Mouse (Mus musculus) erythroblast, embryonic 14.5 days (primary cell): ENCODE data around the gene Hist2h3c2. TPM values are rescaled to one million over a fixed set of nuclear protein-coding genes. Genes with fewer than 3 reads are reported as not detected.
"Not testable (repeated sequence)": the region's sequence is repeated elsewhere in the genome, so short reads cannot be mapped to it uniquely, and the experiment has no call there.

Source experiments
- H3K27me3 ChIP-seq: 2 replicates; pipeline ENCODE4 v1.6.1; 2012; ENCODE audit warnings: inconsistent platforms; ENCODE audit not compliant: control insufficient read depth
- H3K36me3 ChIP-seq: 2 replicates; pipeline ENCODE4 v1.6.1; 2012; ENCODE audit warnings: mild to moderate bottlenecking, inconsistent platforms; ENCODE audit not compliant: control insufficient read depth
- H3K4me1 ChIP-seq: 2 replicates; pipeline ENCODE4 v1.6.1; 2012; ENCODE audit warnings: inconsistent platforms; ENCODE audit not compliant: control insufficient read depth
- H3K4me3 ChIP-seq: replicated peaks from 2 replicates; pipeline ENCODE3; 2012; ENCODE audit warnings: moderate library complexity, mild to moderate bottlenecking, inconsistent platforms
- H3K9me3 ChIP-seq: 2 replicates; pipeline ENCODE4 v1.6.1; 2012; ENCODE audit warnings: low read length, inconsistent platforms, mixed read lengths; ENCODE audit not compliant: control insufficient read depth
- GATA1 ChIP-seq: IDR thresholded peaks from 2 replicates; pipeline ENCODE4 v1.6.1; 2012; ENCODE audit warnings: low read length, inconsistent platforms, mixed read lengths
- TAL1 ChIP-seq: IDR thresholded peaks from 3 replicates; pipeline ENCODE4 v1.6.1; 2012; ENCODE audit warnings: low read length, inconsistent platforms, mixed read lengths
- polyA plus RNA-seq: library from polyadenylated mRNA; stranded (reverse); fragments of >175 nt; gene quantifications from 2 replicates; pipeline ENCODE4 v1.2.3, GENCODE M21; 2012

Hist2h3c2 gene
- polyA plus RNA-seq = 9.1 and 33.9 TPM in 2 replicates

DNA sequence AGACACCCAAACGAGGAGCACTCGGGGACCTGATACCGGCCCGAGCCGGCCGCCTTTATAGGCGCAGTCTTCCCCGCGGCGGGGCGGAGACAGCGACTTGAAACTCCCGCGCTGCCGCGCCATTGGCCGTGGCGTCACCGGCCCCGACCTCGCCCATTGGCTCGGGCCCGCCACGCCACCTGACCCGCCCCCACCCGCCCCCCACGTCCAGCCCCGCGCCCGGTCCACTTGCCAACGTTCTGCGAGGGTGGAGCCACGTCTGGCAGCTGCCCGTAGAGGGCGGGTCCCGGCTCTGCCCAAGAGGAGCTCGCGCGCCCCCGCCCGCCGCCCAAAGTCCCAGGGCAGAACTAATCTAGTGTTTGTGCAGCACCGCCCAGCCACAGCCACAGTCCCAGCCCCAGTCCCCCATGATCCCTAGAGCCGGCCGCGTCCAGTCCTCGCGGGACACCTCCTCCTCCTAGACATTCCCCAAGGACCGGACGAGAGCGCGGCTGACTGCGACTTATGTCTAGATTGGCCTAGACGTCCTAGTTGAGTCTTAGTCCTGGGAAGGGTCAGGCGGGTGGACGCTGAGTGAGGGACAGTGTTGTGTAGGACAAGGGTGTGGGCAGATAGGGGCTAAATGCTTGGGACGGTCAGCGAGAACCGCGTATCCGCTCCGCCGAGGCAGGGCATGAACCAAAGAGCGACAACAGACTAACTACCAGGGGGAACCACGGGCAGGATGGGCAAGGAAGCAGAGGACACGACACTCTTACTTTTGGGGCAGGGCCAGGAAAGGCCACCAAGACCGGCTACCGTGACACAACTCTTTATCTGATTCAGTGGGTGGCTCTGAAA lies at the start of gene Hist2h3c2:
TSS of gene Hist2h3c2 (minus strand) at position 174 of the 840 bp plus-strand sequence.
- H3K27me3 ChIP-seq, H3K9me3 ChIP-seq: not testable (repeated sequence)
- H3K36me3 ChIP-seq = peaks cover 18% of the 10 kb centered on the region
- H3K4me1 ChIP-seq = peaks cover 66% of the 10 kb centered on the region
- H3K4me3 ChIP-seq = peak within 1 kb of the TSS; percentile 65

DNA sequence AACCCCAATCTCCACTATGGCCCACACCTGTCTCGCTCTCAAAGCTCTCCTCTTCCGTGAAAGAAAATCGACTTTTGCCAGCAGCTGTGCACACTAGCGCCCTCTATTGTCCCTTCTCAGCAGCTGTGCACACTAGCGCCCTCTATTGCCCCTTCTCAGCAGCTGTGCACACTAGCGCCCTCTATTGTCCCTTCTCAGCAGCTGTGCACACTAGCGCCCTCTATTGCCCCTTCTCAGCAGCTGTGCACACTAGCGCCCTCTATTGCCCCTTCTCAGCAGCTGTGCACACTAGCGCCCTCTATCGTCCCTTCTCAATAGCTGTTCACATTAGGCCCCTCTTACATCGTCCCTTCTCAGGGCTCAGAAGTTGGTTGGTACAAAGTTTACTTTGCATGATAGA lies 48.4 kb upstream of the Hist2h3c2 start:
- not testable (repeated sequence) for H3K36me3 ChIP-seq, H3K4me3 ChIP-seq, H3K9me3 ChIP-seq, H3K4me1 ChIP-seq
- H3K27me3 ChIP-seq = peaks cover 24% of the 10 kb centered on the region

DNA sequence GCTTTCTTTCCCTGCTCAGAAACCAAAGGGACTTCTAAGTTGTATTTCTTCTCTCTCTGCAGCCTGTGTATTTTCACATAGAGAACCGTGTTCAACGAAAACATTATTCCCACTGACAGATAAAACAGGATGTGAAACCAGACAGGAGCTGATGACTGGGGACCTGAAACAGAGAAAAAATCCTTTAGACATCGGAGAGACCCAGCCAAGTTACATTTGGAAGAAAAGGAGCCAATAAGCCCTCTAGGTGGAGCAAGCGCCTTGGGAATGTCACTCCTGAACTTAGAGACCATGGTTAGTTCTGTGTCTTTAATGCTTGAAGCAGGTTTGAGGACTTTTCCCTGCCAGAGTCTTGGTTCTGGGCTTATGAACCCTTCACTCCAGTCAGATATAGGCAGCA lies 45.5 kb upstream of the Hist2h3c2 start:
- Histone ChIP-seq H3K4me1 (no peaks in the 10 kb centered on the region; the same call in 1 of the 2 replicates), H3K27me3 (peaks cover 24% of the 10 kb centered on the region), H3K9me3 (peaks cover 5% of the 10 kb centered on the region; the same call in 1 of the 2 replicates), H3K36me3 (no peaks in the 10 kb centered on the region), H3K4me3 (no peak overlapping the region)
- no peak for TF ChIP-seq GATA1
- no peak for TF ChIP-seq TAL1

DNA sequence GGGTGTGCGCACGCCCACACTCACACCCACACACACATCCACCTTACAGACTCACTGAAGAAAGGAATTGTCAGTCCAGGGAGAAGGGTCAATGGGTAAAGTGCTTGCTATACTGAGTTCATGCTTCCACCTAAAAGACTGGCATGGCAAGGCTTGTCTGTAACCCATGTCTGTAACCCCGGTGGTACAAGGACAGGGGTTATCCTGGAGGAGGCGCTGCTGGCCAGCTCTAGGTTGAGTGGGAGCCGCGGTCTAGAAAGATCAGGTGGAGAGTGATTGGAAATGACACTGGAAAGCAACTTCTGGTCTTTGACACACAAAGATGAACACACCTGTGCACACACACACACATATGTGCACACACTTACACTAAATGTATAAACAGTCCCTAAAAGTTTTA lies 41.7 kb upstream of the Hist2h3c2 start:
- Histone ChIP-seq H3K27me3 (peaks cover 20% of the 10 kb centered on the region), H3K4me3 (no peak overlapping the region), H3K9me3 (no peaks in the 10 kb centered on the region), H3K36me3 (peaks cover 7% of the 10 kb centered on the region), H3K4me1 (peaks cover 25% of the 10 kb centered on the region)
- TF ChIP-seq GATA1 = no peak
- TF ChIP-seq TAL1 = no peak

DNA sequence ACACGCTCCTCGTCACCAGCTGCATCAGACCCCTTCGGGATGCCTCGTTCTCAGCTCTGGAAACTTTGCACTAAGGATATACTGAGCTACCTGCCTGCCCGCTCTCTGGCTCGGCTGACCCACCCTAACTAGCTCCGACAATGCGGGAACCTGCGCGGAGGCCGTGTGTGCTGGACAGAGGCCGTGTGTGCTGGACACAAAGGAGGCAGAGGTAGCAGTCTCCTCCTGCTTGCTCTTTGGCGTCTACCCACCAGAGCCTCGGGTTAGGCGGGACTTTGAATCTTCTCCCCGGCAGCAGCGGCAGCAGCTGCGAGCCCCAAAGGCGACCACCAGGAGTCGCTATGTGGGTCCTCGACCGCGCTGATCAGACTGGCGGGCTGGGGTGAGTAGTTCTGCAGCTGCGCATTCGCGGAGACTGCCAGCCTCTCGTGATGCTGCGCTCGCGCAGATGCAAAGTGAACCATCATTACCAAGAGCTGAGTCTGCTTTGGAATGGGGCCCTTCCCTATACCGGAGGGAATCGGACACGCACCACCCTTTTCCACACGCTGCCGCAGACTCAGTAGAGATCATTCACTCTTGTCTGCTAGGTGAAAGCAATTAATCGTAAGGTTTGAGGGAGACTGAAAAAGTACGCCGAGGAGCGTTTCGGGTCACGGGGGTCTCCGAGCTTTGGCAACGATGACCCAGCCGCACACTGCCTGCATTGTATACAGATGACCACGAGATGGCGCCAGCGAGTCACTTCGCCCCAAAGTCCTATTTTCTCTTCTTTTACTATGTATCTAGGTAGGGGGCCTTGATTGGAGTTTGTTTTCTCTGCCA lies 39.1 kb upstream of the Hist2h3c2 start:
- H3K4me3 ChIP-seq = peak overlapping the region; percentile 82
- peaks cover 7% of the 10 kb centered on the region for H3K36me3 ChIP-seq

DNA sequence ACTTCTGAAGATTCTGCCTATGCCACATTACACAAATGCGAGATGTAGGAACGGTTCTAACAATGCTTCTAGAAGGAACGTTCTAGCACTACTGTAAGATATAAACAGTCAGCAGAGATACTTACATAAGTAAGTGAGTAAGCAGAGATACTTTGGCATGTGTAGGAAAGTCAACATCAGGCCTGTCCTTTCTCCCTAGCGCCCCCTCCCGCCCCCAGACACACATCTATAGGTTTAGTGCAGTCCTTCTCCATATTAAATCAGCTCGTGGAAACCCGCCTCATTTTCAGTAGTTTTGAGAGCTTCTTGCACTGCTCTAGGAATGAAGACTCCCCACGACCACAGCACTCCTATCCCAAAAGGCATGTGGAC lies 38.5 kb upstream of the Hist2h3c2 start:
- Histone ChIP-seq H3K36me3 (peaks cover 7% of the 10 kb centered on the region), H3K27me3 (no peaks in the 10 kb centered on the region), H3K4me1 (peaks cover 39% of the 10 kb centered on the region), H3K9me3 (no peaks in the 10 kb centered on the region), H3K4me3 (peak overlapping the region; percentile 82)
- TF ChIP-seq TAL1 = no peak
- TF ChIP-seq GATA1 = no peak

More for the DNA sequence above, 39.1 kb upstream of the Hist2h3c2 start:
- Histone ChIP-seq H3K4me1 (peaks cover 39% of the 10 kb centered on the region), H3K27me3 (peaks cover 1% of the 10 kb centered on the region; the same call in 1 of the 2 replicates), H3K9me3 (no peaks in the 10 kb centered on the region)
- TF ChIP-seq TAL1 (no peak), GATA1 (no peak)

DNA sequence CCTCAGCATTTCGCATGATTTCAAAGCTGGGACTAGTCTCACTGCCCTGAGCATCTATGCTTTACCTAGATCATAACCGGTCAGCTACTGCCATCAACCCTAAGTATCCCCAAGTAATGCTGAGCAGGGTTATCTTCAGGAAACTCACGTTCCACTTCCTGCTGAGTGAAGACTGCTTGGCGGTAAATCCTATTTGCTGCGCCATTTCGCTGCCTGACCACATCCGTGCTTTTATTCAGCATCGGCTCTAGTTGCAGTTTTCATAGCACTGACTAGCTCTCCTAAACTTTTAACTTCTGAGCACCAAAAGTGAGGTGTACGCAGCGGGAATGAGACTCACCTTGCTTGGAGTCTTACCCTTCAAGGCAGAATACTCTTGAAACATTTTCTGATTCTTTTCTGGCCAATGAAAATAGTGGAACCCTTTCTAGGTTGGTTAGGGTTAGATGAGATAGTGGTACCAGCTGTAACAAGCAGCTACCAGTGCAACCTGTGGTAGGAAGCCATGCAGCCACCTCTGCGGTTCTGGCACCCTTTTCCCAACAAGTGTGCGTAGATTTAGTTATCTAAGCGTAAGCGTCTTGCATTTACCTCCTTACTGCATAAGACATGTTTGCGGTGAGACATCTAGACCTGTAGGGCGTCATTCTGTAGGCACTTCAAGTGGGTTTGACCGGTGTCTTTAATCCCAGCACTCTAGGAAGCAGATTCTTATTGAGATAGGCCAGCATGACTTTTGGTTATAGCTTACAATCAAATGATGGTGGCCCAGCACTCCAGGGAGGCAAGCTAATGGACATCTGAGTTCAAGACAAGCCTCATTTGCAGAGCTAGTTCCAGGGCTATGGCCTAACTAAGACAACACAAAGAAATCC lies 34.9 kb upstream of the Hist2h3c2 start:
- TF ChIP-seq GATA1 (no peak), TAL1 (no peak)
- H3K36me3 ChIP-seq = peaks cover 7% of the 10 kb centered on the region
- peaks cover 46% of the 10 kb centered on the region for H3K4me1 ChIP-seq
- H3K4me3 ChIP-seq = peak overlapping the region; percentile 66
- no peaks in the 10 kb centered on the region for H3K9me3 ChIP-seq
- H3K27me3 ChIP-seq = no peaks in the 10 kb centered on the region

DNA sequence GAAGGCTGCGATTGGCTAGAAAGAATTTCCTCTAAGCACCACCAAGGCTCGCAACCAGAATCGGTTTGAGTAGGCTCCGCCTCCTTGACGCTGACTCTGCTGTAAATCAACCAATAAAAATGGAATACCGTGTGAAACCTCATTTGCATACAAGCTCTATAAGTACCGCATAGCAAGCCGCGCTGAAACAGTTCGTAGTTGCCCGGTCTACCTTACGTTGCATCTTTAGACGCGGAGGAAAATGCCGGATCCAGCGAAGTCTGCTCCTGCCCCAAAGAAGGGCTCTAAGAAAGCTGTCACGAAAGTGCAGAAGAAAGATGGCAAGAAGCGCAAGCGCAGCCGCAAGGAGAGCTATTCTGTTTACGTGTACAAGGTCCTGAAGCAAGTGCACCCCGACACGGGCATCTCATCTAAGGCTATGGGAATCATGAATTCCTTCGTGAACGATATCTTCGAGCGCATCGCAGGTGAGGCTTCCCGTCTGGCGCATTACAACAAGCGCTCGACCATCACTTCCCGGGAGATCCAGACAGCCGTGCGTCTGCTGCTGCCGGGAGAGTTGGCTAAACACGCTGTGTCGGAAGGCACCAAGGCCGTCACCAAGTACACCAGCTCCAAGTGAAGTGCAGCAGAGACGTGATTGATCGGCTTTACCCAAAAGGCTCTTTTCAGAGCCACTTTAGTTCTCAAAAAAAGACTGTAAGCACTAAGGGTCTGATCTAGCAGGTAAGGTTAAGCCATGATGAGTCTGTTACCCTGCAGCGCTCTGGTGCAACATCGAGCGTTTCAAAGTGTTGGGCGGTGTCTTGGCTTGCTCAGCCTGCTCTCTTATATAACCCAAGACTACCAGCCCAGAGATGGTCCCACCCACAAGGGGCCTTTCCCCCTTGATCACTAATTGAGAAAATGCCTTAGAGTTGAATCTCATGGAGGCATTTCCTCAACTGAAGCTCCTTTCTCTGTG lies 30.9 kb upstream of the Hist2h3c2 start, which contains the start of gene Hist2h2bb:
TSS of gene Hist2h2bb (plus strand) at position 242 of the 964 bp plus-strand sequence.
- Histone ChIP-seq H3K9me3 (no peaks in the 10 kb centered on the region), H3K4me1 (peaks cover 54% of the 10 kb centered on the region), H3K36me3 (peaks cover 14% of the 10 kb centered on the region), H3K4me3 (peak within 1 kb of the TSS; percentile 70), H3K27me3 (no peaks in the 10 kb centered on the region)
- TF ChIP-seq TAL1 = no peak
- TF ChIP-seq GATA1 = no peak

DNA sequence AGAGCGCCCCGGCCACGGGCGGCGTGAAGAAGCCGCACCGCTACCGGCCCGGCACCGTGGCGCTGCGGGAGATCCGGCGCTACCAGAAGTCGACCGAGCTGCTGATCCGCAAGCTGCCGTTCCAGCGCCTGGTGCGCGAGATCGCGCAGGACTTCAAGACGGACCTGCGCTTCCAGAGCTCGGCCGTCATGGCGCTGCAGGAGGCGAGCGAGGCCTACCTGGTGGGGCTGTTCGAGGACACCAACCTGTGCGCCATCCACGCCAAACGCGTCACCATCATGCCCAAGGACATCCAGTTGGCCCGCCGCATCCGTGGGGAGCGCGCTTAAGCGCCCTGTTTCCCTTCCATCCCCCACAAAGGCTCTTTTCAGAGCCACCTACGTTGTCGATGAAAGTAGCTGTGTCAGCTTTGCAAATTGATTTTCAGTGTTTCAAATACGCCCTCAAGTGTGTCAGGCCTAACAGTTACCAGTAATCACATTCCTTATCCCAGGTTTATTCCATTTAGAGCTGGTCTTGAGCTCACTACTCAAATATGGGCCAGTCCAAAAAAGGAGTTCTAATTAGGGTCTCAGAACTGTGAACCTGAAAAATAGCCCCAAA lies 29.9 kb upstream of the Hist2h3c2 start:
- H3K4me3 ChIP-seq = peak overlapping the region; percentile 70
- H3K27me3 ChIP-seq, H3K9me3 ChIP-seq: not testable (repeated sequence)
- H3K36me3 ChIP-seq = peaks cover 18% of the 10 kb centered on the region
- peaks cover 56% of the 10 kb centered on the region for H3K4me1 ChIP-seq
